Mouse (Mus musculus): ENCODE measurements at regions not wholly inside any gene's neighbourhood (a gene's known extent, or its start where the extent isn't known, plus 50 kb on each side); places are given as distances from the start of the nearest gene placed in this dataset.
"Not testable (repeated sequence)": the region's sequence is repeated elsewhere in the genome, so short reads cannot be mapped to it uniquely, and the experiment has no call there.

DNA sequence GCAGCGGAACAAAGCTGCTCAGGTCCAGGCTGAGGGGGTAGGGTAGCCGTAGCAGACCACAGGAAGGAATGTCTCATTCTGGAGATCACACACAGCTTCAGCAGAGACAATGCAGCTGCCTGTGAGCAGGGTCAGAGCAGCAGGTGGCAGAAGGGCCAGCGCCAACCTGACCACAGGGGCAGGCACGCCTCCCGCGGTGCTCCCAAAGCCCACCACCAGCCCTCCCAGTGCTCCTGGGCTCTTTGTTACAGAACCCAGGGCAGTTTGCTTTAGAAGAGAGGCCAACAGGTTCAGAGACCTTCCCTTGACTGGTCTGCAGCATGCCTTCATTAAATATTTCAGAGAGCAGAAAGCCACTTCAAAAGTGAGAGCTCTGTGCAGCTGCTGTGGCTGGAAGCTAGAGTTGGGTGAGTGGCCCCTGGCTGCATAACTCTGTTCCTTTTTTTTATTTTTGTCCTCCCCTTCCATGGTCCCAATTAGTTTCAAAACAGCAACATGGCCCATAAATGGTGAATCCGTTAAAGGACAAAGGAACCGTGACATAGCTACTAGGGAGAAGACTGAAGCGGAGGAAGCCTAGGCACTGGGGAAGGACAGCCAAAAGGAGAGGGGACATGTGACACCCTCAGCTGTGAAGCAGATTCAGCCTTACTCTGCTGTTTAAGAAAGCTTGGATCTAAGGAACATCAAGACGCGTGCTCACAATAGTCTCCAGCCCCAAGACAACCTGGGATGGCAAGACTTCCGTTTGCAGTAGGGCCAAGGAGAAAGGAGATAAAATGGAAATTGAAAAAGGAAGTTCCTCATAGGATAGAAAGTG is 350.9 kb upstream of the Cdh5 start:
- Histone ChIP-seq H3K4me3 (ENCODE audit: insufficient read depth, low read length) (no peak overlapping the region), H3K27ac (ENCODE audit: insufficient read depth, low read length) (peak overlapping the region; percentile 1; the same call in 1 of the 2 replicates), H3K4me1 (ENCODE audit: control insufficient read depth, insufficient read depth, low read length) (peaks cover 6% of the 10 kb centered on the region; the same call in 1 of the 2 replicates)
- TF ChIP-seq CTCF (IDR thresholded peaks at IDR 0.05; ENCODE audit: borderline replicate concordance, insufficient read depth, low read length) (no peak), POLR2A (IDR thresholded peaks at IDR 0.05; ENCODE audit: low read depth, low read length) (no peak)

DNA sequence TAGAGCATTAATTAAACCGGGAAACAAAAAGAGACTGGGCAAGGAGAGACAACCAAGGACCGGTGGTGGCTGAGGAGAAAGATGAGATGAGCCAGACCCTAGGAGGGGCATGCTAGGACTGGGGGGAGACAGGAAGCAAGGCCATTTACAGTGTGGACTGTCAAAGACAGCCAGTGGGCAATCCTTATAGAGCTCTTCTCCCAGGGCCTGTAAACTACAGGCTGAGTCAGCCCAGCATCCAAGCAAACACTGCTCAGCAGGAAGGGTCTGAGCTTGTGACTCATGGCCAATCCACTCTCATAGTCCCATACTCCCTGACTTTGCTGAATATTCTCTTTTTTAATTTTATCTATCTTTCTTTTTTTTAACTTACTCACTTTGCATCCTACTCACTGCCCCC is 350.3 kb upstream of the Cdh5 start:
- Histone ChIP-seq H3K4me3 (ENCODE audit: insufficient read depth, low read length) (no peak overlapping the region), H3K4me1 (ENCODE audit: control insufficient read depth, insufficient read depth, low read length) (peaks cover 6% of the 10 kb centered on the region; the same call in 1 of the 2 replicates), H3K27ac (ENCODE audit: insufficient read depth, low read length) (peak overlapping the region; percentile 1; the same call in 1 of the 2 replicates)
- no peak for TF ChIP-seq CTCF (IDR thresholded peaks at IDR 0.05; ENCODE audit: borderline replicate concordance, insufficient read depth, low read length)
- TF ChIP-seq POLR2A (IDR thresholded peaks at IDR 0.05; ENCODE audit: low read depth, low read length) = no peak

DNA sequence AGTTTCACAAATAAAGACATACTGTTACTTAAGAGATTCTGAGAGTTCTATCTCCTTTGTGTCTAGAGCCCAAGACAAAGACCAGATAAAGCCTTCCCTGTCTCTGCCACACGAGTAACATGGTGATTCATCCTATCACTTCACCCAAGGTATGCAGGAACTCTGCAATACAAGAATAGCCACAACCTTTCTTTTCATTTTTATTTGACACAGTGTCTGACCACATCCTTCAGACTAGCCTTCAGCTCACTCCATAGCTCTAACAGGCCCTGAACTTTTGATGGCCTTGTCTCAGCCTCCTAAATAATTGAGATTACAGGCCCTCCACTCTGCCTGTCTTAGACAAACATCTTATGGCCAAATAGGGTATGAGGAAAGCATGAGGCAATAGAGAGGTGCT is 337.6 kb upstream of the Cdh5 start:
- H3K4me3 ChIP-seq (ENCODE audit: insufficient read depth, low read length) = no peak overlapping the region
- no peak for TF ChIP-seq POLR2A (IDR thresholded peaks at IDR 0.05; ENCODE audit: low read depth, low read length)
- no peak for TF ChIP-seq CTCF (IDR thresholded peaks at IDR 0.05; ENCODE audit: borderline replicate concordance, insufficient read depth, low read length)
- peak overlapping the region; percentile 44; the same call in 1 of the 2 replicates for H3K27ac ChIP-seq (ENCODE audit: insufficient read depth, low read length)
- no peaks in the 10 kb centered on the region; the same call in 1 of the 2 replicates for H3K4me1 ChIP-seq (ENCODE audit: control insufficient read depth, insufficient read depth, low read length)

DNA sequence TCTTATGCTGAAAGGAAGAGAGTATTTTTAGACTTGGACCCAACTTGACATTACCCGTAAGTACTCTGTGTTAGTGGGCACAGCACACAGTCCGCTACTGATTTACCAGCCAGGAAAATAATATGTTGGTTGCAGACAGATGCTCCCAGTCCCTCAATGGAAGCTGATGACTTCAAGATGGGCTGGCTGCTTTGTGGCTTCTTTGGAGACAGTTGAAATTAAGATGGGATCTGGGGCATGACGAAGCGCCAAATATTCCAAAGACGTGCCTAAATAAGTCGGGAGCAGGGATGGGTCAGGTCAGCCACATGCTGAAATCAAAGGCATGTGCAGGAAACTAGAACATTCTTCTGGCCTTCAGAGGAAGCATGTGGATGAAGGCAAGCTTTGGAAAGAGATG is 321.8 kb upstream of the Cdh5 start:
- Histone ChIP-seq H3K4me3 (ENCODE audit: insufficient read depth, low read length) (no peak overlapping the region), H3K4me1 (ENCODE audit: control insufficient read depth, insufficient read depth, low read length) (no peaks in the 10 kb centered on the region), H3K27ac (ENCODE audit: insufficient read depth, low read length) (no peak overlapping the region; the same call in 1 of the 2 replicates)

DNA sequence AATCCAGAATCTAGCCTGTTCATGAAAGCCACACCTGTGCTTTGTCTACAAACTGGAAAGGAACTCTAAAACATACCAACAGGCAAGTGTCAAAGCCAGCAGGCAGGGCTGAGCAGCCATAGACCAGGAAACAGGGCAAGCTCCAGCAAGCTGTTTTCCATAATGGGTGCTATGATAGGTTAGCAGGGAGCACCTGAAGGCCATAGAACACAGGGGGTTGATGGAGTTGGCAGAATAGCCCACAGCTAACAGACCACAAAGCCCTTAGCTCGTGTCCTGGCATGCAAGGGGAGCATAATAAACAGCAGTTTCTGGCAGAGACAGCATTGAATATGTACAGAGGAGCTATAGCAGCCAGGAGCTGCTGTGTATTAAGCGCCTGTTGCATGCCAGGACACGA is 313.1 kb upstream of the Cdh5 start:
- H3K27ac ChIP-seq (ENCODE audit: insufficient read depth, low read length) = no peak overlapping the region
- H3K4me1 ChIP-seq (ENCODE audit: control insufficient read depth, insufficient read depth, low read length) = no peaks in the 10 kb centered on the region; the same call in 1 of the 2 replicates
- TF ChIP-seq POLR2A (IDR thresholded peaks at IDR 0.05; ENCODE audit: low read depth, low read length) (no peak), CTCF (IDR thresholded peaks at IDR 0.05; ENCODE audit: borderline replicate concordance, insufficient read depth, low read length) (no peak)
- no peak overlapping the region for H3K4me3 ChIP-seq (ENCODE audit: insufficient read depth, low read length)

More for the DNA sequence above, 321.8 kb upstream of the Cdh5 start:
- TF ChIP-seq CTCF (IDR thresholded peaks at IDR 0.05; ENCODE audit: borderline replicate concordance, insufficient read depth, low read length) = no peak
- no peak for TF ChIP-seq POLR2A (IDR thresholded peaks at IDR 0.05; ENCODE audit: low read depth, low read length)

DNA sequence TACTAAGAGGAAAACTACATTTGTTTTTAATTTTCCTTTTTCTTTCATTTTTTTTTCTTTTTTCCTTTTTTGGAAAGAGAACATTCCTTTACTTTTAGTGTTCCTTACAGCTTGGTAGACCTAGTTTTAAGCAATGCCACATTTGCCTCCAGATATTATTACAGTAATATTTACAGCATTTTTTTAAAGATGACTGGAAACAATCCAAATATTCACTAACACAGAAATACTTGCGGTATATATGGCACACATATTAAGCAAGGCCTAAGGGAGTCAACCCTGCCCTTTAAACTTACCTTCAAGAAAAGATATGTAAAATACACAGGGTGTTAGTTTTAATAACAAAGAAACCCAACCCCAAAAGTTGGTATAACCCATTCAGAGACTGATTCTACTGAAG is 308.1 kb upstream of the Cdh5 start:
- TF ChIP-seq POLR2A (IDR thresholded peaks at IDR 0.05; ENCODE audit: low read depth, low read length) = no peak
- TF ChIP-seq CTCF (IDR thresholded peaks at IDR 0.05; ENCODE audit: borderline replicate concordance, insufficient read depth, low read length) = no peak
- Histone ChIP-seq H3K4me1 (ENCODE audit: control insufficient read depth, insufficient read depth, low read length) (no peaks in the 10 kb centered on the region; the same call in 1 of the 2 replicates), H3K4me3 (ENCODE audit: insufficient read depth, low read length) (no peak overlapping the region), H3K27ac (ENCODE audit: insufficient read depth, low read length) (peak overlapping the region; percentile 26; the same call in 1 of the 2 replicates)

DNA sequence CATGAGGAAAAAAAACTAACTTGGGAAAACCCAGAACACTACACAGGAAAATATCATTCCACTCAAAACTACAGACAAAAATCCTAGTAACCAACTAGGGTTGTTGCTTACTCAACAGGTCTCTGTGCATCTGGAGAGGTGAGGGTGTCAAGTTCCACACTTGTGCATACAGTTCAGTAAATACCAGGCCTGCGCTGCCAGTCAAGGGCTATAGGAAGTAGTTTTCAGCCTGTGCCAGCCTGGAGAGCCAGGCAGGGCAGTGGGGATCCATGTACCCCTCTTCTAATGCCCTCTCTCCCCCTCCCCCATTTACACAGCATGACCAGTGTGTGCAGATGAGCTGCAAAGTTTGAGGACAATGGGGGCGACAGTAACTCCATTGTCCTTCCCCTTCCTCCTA is 302.8 kb upstream of the Cdh5 start:
- H3K27ac ChIP-seq (ENCODE audit: insufficient read depth, low read length); H3K4me1 ChIP-seq (ENCODE audit: control insufficient read depth, insufficient read depth, low read length); H3K4me3 ChIP-seq (ENCODE audit: insufficient read depth, low read length): not testable (repeated sequence)

DNA sequence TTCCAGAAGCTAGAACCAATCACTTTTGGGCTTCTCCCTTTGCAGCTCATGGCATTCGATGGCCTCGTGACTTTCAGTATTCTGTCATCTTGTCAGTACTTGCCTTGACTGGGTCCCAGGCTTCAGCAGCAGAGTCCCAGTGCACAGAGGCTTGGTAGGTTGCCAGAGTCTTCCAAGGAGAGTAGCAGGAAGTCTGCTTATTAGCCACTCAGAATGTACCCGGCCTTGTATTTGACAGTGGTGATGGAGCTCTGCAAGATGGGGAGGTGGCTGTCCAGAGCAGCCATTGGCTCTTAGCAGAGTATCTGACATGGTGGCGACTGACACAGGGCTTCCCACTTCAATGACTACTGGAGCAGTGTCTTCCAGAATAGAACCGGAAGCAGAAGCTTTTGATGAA is 293.3 kb upstream of the Cdh5 start:
- Histone ChIP-seq H3K4me1 (ENCODE audit: control insufficient read depth, insufficient read depth, low read length) (peaks cover 3% of the 10 kb centered on the region), H3K27ac (ENCODE audit: insufficient read depth, low read length) (no peak overlapping the region), H3K4me3 (ENCODE audit: insufficient read depth, low read length) (no peak overlapping the region)
- no peak for TF ChIP-seq POLR2A (IDR thresholded peaks at IDR 0.05; ENCODE audit: low read depth, low read length)
- no peak for TF ChIP-seq CTCF (IDR thresholded peaks at IDR 0.05; ENCODE audit: borderline replicate concordance, insufficient read depth, low read length)

DNA sequence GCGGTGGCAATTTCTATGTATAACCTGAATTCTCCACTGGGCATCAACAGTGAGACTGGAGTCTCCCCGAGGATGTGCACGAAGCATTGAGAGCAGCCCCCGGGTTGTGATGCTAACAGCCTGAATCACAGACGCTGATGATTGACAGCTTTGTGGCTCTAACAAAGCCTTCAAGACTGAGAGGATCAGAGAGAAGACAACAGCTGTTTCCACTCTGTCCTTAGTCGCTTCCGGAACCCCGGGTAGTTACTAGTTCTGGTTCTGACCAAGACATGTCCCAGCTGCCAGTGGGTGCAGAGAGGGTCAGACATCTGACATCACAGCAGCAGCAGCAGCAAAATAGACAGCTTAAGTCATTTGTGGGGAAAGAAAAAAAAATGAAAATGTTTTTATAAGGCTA is 292.8 kb upstream of the Cdh5 start:
- TF ChIP-seq POLR2A (IDR thresholded peaks at IDR 0.05; ENCODE audit: low read depth, low read length) (no peak), CTCF (IDR thresholded peaks at IDR 0.05; ENCODE audit: borderline replicate concordance, insufficient read depth, low read length) (no peak)
- 0 out of 2 replicates have a peak overlapping the region, but pooled peaks have one; percentile 25 for H3K27ac ChIP-seq (ENCODE audit: insufficient read depth, low read length)
- H3K4me3 ChIP-seq (ENCODE audit: insufficient read depth, low read length) = no peak overlapping the region
- peaks cover 4% of the 10 kb centered on the region for H3K4me1 ChIP-seq (ENCODE audit: control insufficient read depth, insufficient read depth, low read length)

DNA sequence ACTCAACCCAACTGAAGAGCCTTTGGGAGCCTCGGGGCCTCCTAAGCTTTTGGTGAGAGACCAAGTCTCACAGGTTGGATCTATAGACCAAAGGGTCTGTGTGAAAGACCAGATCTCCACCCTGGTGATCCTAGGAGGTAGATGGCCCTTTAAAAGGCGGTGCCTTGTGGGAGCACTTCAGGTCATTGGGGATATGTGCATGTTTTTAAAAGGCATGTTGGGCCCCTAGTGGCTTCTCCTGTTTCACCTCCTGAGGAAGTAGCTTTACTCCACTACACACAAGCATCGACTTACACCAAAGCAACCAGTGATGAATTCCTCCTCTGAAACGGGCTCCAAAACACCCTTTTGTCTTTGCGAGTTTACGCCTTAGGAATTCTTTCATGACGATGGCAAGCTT is 292.3 kb upstream of the Cdh5 start:
- H3K27ac ChIP-seq (ENCODE audit: insufficient read depth, low read length) = peak overlapping the region; percentile 25; the same call in 1 of the 2 replicates
- no peak for TF ChIP-seq POLR2A (IDR thresholded peaks at IDR 0.05; ENCODE audit: low read depth, low read length)
- no peak for TF ChIP-seq CTCF (IDR thresholded peaks at IDR 0.05; ENCODE audit: borderline replicate concordance, insufficient read depth, low read length)

More for the DNA sequence above, 292.3 kb upstream of the Cdh5 start:
- Histone ChIP-seq H3K4me1 (ENCODE audit: control insufficient read depth, insufficient read depth, low read length) (peaks cover 6% of the 10 kb centered on the region), H3K4me3 (ENCODE audit: insufficient read depth, low read length) (no peak overlapping the region)
